In genomic region chr17:47095191-47095590, GRCm38 (mm10) we compare ENCODE assay signal across 29 mouse cellular contexts.
"Had no signal": no experiment of that assay in that cellular context is flagged by ENCODE, and none has a peak within 500 bp of the region (broad histone marks: within the 10 kb centered on the region; RNA-seq: fewer than 3 reads in every experiment).

No protein-coding gene starts in this region.

- DNase-seq: left cerebral cortex, postnatal 4 days; liver, embryonic 13.5 days; lung, adult 18-20 months; lung, adult 2 months; lung, embryonic 14.5 days; lung, postnatal 10 days; lung, postnatal 14 days; lung, postnatal 36 days; lung, postnatal 4 days; midbrain, embryonic 14.5 days had no signal

- H3K4me3 ChIP-seq: left cerebral cortex, adult 2 months; limb, embryonic 10.5 days; limb, embryonic 12.5 days; limb, embryonic 13.5 days; limb, embryonic 15.5 days; liver, embryonic 13.5 days; liver, embryonic 15.5 days; lung, embryonic 15.5 days; megakaryocyte, embryonic 14.5 days; midbrain, embryonic 10.5 days; midbrain, embryonic 12.5 days; midbrain, embryonic 13.5 days; midbrain, embryonic 15.5 days; myocyte; neural tube, embryonic 12.5 days had no signal

- H3K27me3 ChIP-seq: limb, embryonic 13.5 days; limb, embryonic 15.5 days; liver, embryonic 13.5 days; liver, embryonic 15.5 days; lung, embryonic 15.5 days; midbrain, embryonic 12.5 days; midbrain, embryonic 13.5 days; midbrain, embryonic 15.5 days; neural tube, embryonic 12.5 days had no signal

- ATAC-seq: lung, postnatal 0 days; midbrain, embryonic 13.5 days; midbrain, embryonic 15.5 days; midbrain, embryonic 16.5 days had no signal

- H3K27ac ChIP-seq: left cerebral cortex, adult 2 months; limb, embryonic 10.5 days; limb, embryonic 12.5 days; limb, embryonic 13.5 days; limb, embryonic 15.5 days; liver, embryonic 13.5 days; liver, embryonic 14.5 days; liver, embryonic 15.5 days; lung, embryonic 15.5 days; macrophage; midbrain, embryonic 10.5 days; midbrain, embryonic 12.5 days; midbrain, embryonic 13.5 days; midbrain, embryonic 15.5 days; neural tube, embryonic 12.5 days had no signal

- H3K9me3 ChIP-seq: limb, embryonic 10.5 days; limb, embryonic 15.5 days; liver, embryonic 13.5 days; liver, embryonic 15.5 days; lung, embryonic 15.5 days; midbrain, embryonic 15.5 days had no signal

- H3K9ac ChIP-seq: limb, embryonic 12.5 days; limb, embryonic 13.5 days; limb, embryonic 15.5 days; liver, embryonic 13.5 days; liver, embryonic 14.5 days; liver, embryonic 15.5 days; lung, embryonic 14.5 days; lung, embryonic 15.5 days; midbrain, embryonic 12.5 days; midbrain, embryonic 13.5 days; midbrain, embryonic 15.5 days; neural tube, embryonic 12.5 days had no signal

- H3K4me2 ChIP-seq: limb, embryonic 12.5 days; limb, embryonic 13.5 days; limb, embryonic 15.5 days; liver, embryonic 13.5 days; liver, embryonic 15.5 days; lung, embryonic 14.5 days; lung, embryonic 15.5 days; midbrain, embryonic 11.5 days; midbrain, embryonic 12.5 days; midbrain, embryonic 13.5 days; midbrain, embryonic 15.5 days; neural tube, embryonic 12.5 days had no signal

- H3K4me1 ChIP-seq: limb, embryonic 10.5 days; limb, embryonic 12.5 days; limb, embryonic 13.5 days; limb, embryonic 15.5 days; liver, embryonic 13.5 days; liver, embryonic 15.5 days; lung, embryonic 15.5 days; megakaryocyte, embryonic 14.5 days; midbrain, embryonic 10.5 days; midbrain, embryonic 12.5 days; midbrain, embryonic 13.5 days; midbrain, embryonic 15.5 days; neural tube, embryonic 12.5 days had no signal

- H3K36me3 ChIP-seq: limb, embryonic 10.5 days; limb, embryonic 12.5 days; limb, embryonic 13.5 days; limb, embryonic 15.5 days; liver, embryonic 13.5 days; liver, embryonic 15.5 days; lung, embryonic 15.5 days; midbrain, embryonic 10.5 days; midbrain, embryonic 12.5 days; midbrain, embryonic 13.5 days; midbrain, embryonic 15.5 days; neural tube, embryonic 12.5 days had no signal
